Mouse (Mus musculus) CH12.LX (cell line): ENCODE results near the gene Olfr91. TPM values are rescaled to one million over a fixed set of nuclear protein-coding genes. Genes with fewer than 3 reads are reported as not detected.

Experiments
- DNase-seq: peaks from one replicate; pipeline ENCODE4 v3.0.0-alpha.2; 2013; ENCODE audit errors: extremely low read depth
- H3K27ac ChIP-seq: 2 replicates; pipeline ENCODE4 v1.5.1; 2012; ENCODE audit warnings: low read depth, mild to moderate bottlenecking, control low read depth, moderate library complexity; ENCODE audit not compliant: insufficient read depth
- H3K27me3 ChIP-seq: replicated peaks from 2 replicates; pipeline ENCODE3; 2012; ENCODE audit warnings: inconsistent platforms
- H3K36me3 ChIP-seq, 2 experiments: replicated peaks in 1 of 2; 2 replicates each; pipeline versions ENCODE3 to v1.6.1; 2012; ENCODE audit warnings: inconsistent platforms in 1 of 2, low read length in 1 of 2, mild to moderate bottlenecking in 1 of 2, mixed read lengths in 1 of 2, moderate library complexity in 1 of 2; ENCODE audit not compliant: control insufficient read depth in 1 of 2, insufficient read depth in 1 of 2
- H3K4me1 ChIP-seq, 2 experiments: 2 replicates each; pipeline ENCODE4 v1.6.1; 2012; ENCODE audit warnings: inconsistent platforms in 1 of 2, moderate library complexity in 1 of 2; ENCODE audit not compliant: insufficient read depth in 2 of 2, control insufficient read depth in 1 of 2
- H3K4me2 ChIP-seq: 2 replicates; pipeline ENCODE4 v1.6.1; 2012; ENCODE audit warnings: low read depth, mild to moderate bottlenecking, control low read depth; ENCODE audit not compliant: poor library complexity, insufficient read depth, severe bottlenecking
- H3K4me3 ChIP-seq, 3 experiments: fragments of 150-350 bp in 1 of 3; sonication (generic) in 1 of 3; replicated peaks in 1 of 3; 2 replicates each; pipeline versions ENCODE3 to v1.5.1; 2011 to 2012; ENCODE audit warnings: low read depth in 2 of 3, low read length in 2 of 3, mild to moderate bottlenecking in 2 of 3, moderate library complexity in 2 of 3, control low read depth in 1 of 3, improper control_type of control experiment in 1 of 3, inconsistent platforms in 1 of 3, mixed read lengths in 1 of 3; ENCODE audit not compliant: poor library complexity in 1 of 3
- H3K79me2 ChIP-seq: replicated peaks from 2 replicates; pipeline ENCODE4 v1.6.1; 2012; ENCODE audit warnings: mild to moderate bottlenecking, moderate library complexity; ENCODE audit not compliant: control insufficient read depth, poor library complexity, insufficient read depth, severe bottlenecking; ENCODE audit errors: extremely low read depth
- H3K9ac ChIP-seq: 2 replicates; pipeline ENCODE4 v1.6.1; 2012; ENCODE audit warnings: low read depth, mild to moderate bottlenecking, control low read depth, moderate library complexity; ENCODE audit not compliant: insufficient read depth
- H3K9me3 ChIP-seq: replicated peaks from 2 replicates; pipeline ENCODE3; 2012; ENCODE audit warnings: low read length, inconsistent platforms, mixed read lengths
- CHD1 ChIP-seq: IDR thresholded peaks from 2 replicates; pipeline ENCODE4 v1.6.1; 2012; ENCODE audit warnings: low read depth, low read length, improper control_type of control experiment, inconsistent platforms
- CHD2 ChIP-seq: IDR thresholded peaks from 2 replicates; pipeline ENCODE4 v1.6.1; 2011; ENCODE audit warnings: low read length, improper control_type of control experiment
- EP300 ChIP-seq: IDR thresholded peaks from 2 replicates; pipeline ENCODE4 v1.6.1; 2011; ENCODE audit warnings: low read length, improper control_type of control experiment
- ETS1 ChIP-seq: conservative IDR thresholded peaks from 2 replicates; pipeline ENCODE4 v1.6.1; 2012; ENCODE audit warnings: low read depth, mild to moderate bottlenecking, inconsistent platforms, low read length, improper control_type of control experiment, moderate library complexity
- HCFC1 ChIP-seq: IDR thresholded peaks from 2 replicates; pipeline ENCODE4 v1.6.1; 2012; ENCODE audit warnings: low read depth, mild to moderate bottlenecking, inconsistent platforms, low read length, improper control_type of control experiment
- JUND ChIP-seq: conservative IDR thresholded peaks from 2 replicates; pipeline ENCODE4 v1.6.1; 2011; ENCODE audit warnings: low read depth, low read length, improper control_type of control experiment
- MAX ChIP-seq: IDR thresholded peaks from 2 replicates; pipeline ENCODE4 v1.6.1; 2011; ENCODE audit warnings: low read length, improper control_type of control experiment
- MYC ChIP-seq: IDR thresholded peaks from 2 replicates; pipeline ENCODE4 v1.6.1; 2011; ENCODE audit warnings: low read depth, mild to moderate bottlenecking, improper control_type of control experiment, low read length
- NELFE ChIP-seq: IDR thresholded peaks from 2 replicates; pipeline ENCODE4 v1.6.1; 2011; ENCODE audit warnings: low read depth, low read length, improper control_type of control experiment
- NRF1 ChIP-seq: IDR thresholded peaks from 2 replicates; pipeline ENCODE4 v1.6.1; 2014; ENCODE audit warnings: low read depth, mild to moderate bottlenecking, inconsistent platforms, low read length, improper control_type of control experiment, moderate library complexity
- POLR2A ChIP-seq: IDR thresholded peaks from 2 replicates; pipeline ENCODE4 v1.6.1; 2011; ENCODE audit warnings: low read depth, mild to moderate bottlenecking, improper control_type of control experiment, low read length
- RAD21 ChIP-seq: IDR thresholded peaks from 2 replicates; pipeline ENCODE4 v1.6.1; 2011; ENCODE audit warnings: low read depth, mild to moderate bottlenecking, low read length, improper control_type of control experiment, moderate library complexity
- SIN3A ChIP-seq: IDR thresholded peaks from 2 replicates; pipeline ENCODE4 v1.6.1; 2012; ENCODE audit warnings: low read length, improper control_type of control experiment, inconsistent platforms
- SMC3 ChIP-seq: IDR thresholded peaks from 2 replicates; pipeline ENCODE4 v1.6.1; 2011; ENCODE audit warnings: low read depth, low read length, improper control_type of control experiment
- TCF12 ChIP-seq: IDR thresholded peaks from 2 replicates; pipeline ENCODE4 v1.6.1; 2014; ENCODE audit warnings: low read depth, mild to moderate bottlenecking, inconsistent platforms, low read length, improper control_type of control experiment
- UBTF ChIP-seq: IDR thresholded peaks from 2 replicates; pipeline ENCODE4 v1.6.1; 2012; ENCODE audit warnings: low read depth, mild to moderate bottlenecking, inconsistent platforms, low read length, improper control_type of control experiment, moderate library complexity
- USF1 ChIP-seq: IDR thresholded peaks from 2 replicates; pipeline ENCODE4 v1.6.1; 2014; ENCODE audit warnings: low read depth, mild to moderate bottlenecking, inconsistent platforms, low read length, improper control_type of control experiment
- ZC3H11A ChIP-seq: IDR thresholded peaks from 2 replicates; pipeline ENCODE4 v1.6.1; 2012; ENCODE audit warnings: low read depth, mild to moderate bottlenecking, inconsistent platforms, low read length, improper control_type of control experiment
- ZMIZ1 ChIP-seq: IDR thresholded peaks from 2 replicates; pipeline ENCODE4 v1.6.1; 2012; ENCODE audit warnings: low read depth, mild to moderate bottlenecking, inconsistent platforms, low read length, improper control_type of control experiment
- dilution Hi-C: fragments of 300-500 bp; cut with MboI; formaldehyde crosslinking; loops from 2 replicates; pipeline ENCODE4 v1.14.3; 2020; ENCODE audit warnings: low sequenced_read_pairs; ENCODE audit not compliant: extremely low pct_unique_long_range_greater_than_20kb, extremely low pct_ligation_motif_present
- in situ Hi-C: fragments of 300-500 bp; cut with MboI; formaldehyde crosslinking; loops from 3 replicates; pipeline ENCODE4 v1.14.3; 2019; ENCODE audit warnings: low sequenced_read_pairs, low pct_ligation_motif_present, low pct_unique_long_range_greater_than_20kb, mixed read lengths
- polyA plus RNA-seq: library from polyadenylated mRNA; unstranded; fragments of >175 nt; gene quantifications from 2 replicates; pipeline ENCODE4 v1.2.1, GENCODE M21; 2012; ENCODE audit warnings: low read depth; ENCODE audit not compliant: insufficient read length
- total RNA-seq, 2 experiments: library from RNA; depleted of rRNA; stranded (reverse); fragments of 300-350 nt in 1 of 2; fragments of >200 nt in 1 of 2; gene quantifications; 2 replicates each; pipeline ENCODE4 v1.2.3; 2012 to 2014

Gene Olfr91
- total and polyA plus RNA-seq, 3 experiments: not detected

DNA sequence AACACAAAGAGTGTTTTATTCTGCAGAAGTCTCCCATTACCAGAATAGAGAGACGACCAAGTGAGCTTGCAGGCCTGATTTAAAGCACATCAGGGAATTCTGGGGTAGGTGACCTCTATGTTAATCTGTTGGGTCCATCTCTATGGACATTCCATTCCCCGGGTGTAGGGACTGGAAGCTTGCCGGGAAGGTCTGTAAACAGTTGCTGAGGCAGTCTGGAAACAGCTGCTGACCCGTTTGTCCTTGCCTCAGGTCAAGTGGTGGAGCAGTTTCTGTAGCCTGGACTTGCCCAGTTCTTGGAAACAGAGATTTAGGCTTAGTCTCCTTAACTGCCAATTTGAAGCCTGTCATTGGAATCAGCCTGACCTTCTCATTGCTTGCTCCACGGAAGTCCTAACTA is 18.0 kb downstream of the Olfr91 start:
- TF ChIP-seq CHD1: no peak
- no peak for TF ChIP-seq MAX
- TF ChIP-seq ETS1: no peak
- no peak for TF ChIP-seq ZMIZ1
- H3K27me3 ChIP-seq: no peaks in the 10 kb centered on the region
- no peaks in the 10 kb centered on the region for H3K79me2 ChIP-seq
- no peak overlapping the region for H3K27ac ChIP-seq
- H3K36me3 ChIP-seq: peaks cover 2 to 20% of the 10 kb centered on the region in 2 experiments
- peaks cover 0 to 10% of the 10 kb centered on the region in 2 experiments; a peak in 1 of 4 replicates for H3K4me1 ChIP-seq
- H3K9ac ChIP-seq: no peak overlapping the region
- H3K9me3 ChIP-seq: no peaks in the 10 kb centered on the region
- H3K4me2 ChIP-seq: no peak overlapping the region
- in situ Hi-C loops (no loop called here), dilution Hi-C loops (no loop called here)
- no peak for DNase-seq
- no peak overlapping the region for H3K4me3 ChIP-seq

DNA sequence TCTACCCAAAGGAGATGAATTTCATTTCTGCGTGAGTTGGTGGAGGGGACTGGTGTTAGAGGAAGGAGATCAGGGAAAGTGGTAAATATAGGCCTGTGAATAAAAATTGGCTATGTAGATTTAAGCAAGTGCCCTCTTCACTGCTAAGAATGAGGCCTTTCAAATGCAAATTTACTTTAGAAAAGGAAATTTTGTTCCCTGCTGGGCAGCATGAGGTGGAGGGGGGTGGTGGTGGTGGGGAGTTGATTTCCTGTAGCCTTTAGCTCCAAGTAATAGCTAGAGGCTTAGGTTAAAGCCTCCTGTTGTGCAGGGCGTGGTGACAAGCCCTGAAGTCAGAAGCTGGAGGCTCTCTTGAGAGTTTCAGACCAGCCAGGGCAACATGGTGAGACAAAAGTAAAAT is 19.1 kb downstream of the Olfr91 start:
- in situ Hi-C loops (loop anchor here (5.0 kb wide), 1 partner anchor 123 kb away; the partner anchor contains the start of gene Olfr94), dilution Hi-C loops (no loop called here)
- no peak overlapping the region for H3K4me3 ChIP-seq
- DNase-seq: no peak
- H3K4me1 ChIP-seq: peaks cover 0 to 10% of the 10 kb centered on the region in 2 experiments; a peak in 1 of 4 replicates
- H3K9me3 ChIP-seq: no peaks in the 10 kb centered on the region
- no peak overlapping the region for H3K27ac ChIP-seq
- H3K27me3 ChIP-seq: no peaks in the 10 kb centered on the region
- peaks cover 6 to 30% of the 10 kb centered on the region in 2 experiments for H3K36me3 ChIP-seq
- TF ChIP-seq ZC3H11A: no peak
- no peak for TF ChIP-seq ZMIZ1
- no peak for TF ChIP-seq NELFE
- TF ChIP-seq EP300: no peak
- no peak overlapping the region for H3K9ac ChIP-seq
- H3K79me2 ChIP-seq: no peaks in the 10 kb centered on the region
- H3K4me2 ChIP-seq: no peak overlapping the region

DNA sequence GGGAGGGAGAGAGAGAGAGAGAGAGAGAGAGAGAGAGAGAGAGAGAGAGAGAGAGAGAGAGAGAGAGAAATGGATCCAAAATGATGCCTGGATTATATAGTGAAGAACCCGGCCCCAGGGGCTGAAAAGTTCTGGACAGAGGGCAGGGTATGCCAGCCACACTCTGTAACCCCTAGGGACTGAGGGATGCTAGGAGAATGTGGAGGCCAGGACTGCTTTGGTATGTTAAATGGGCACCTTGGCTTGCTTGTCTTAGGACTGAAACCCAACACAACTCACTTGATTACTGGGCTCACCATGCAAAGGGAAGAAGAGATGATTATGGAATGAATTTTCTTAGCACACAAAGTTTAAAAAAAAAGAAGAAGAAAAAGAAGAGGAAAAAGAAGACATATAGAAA is 19.9 kb downstream of the Olfr91 start:
- no peak overlapping the region for H3K27ac ChIP-seq
- H3K27me3 ChIP-seq: no peaks in the 10 kb centered on the region
- H3K4me3 ChIP-seq: no peak overlapping the region
- H3K36me3 ChIP-seq: peaks cover 10 to 37% of the 10 kb centered on the region in 2 experiments
- in situ Hi-C loops: loop anchor here (5.0 kb wide), 1 partner anchor 124 kb away; the partner anchor contains the start of gene Olfr94
- no peak for TF ChIP-seq MYC
- no peak for TF ChIP-seq HCFC1
- no peak for TF ChIP-seq NRF1
- TF ChIP-seq NELFE: no peak
- no peak for TF ChIP-seq SIN3A
- no peak for TF ChIP-seq SMC3
- TF ChIP-seq USF1: no peak
- no peak for TF ChIP-seq TCF12
- TF ChIP-seq RAD21: no peak
- TF ChIP-seq CHD2: no peak
- TF ChIP-seq POLR2A: no peak
- TF ChIP-seq JUND: no peak
- no peak for TF ChIP-seq UBTF
- H3K9me3 ChIP-seq: no peaks in the 10 kb centered on the region
- DNase-seq: no peak
- H3K9ac ChIP-seq: no peak overlapping the region
- no peaks in the 10 kb centered on the region for H3K79me2 ChIP-seq
- peaks cover 0 to 10% of the 10 kb centered on the region in 2 experiments; a peak in 1 of 4 replicates for H3K4me1 ChIP-seq
- H3K4me2 ChIP-seq: no peak overlapping the region
- dilution Hi-C loops: no loop called here
